Mouse (Mus musculus): Measurements from ENCODE around the gene Gpam. TPM values are rescaled to one million over a fixed set of nuclear protein-coding genes. Genes with fewer than 3 reads are reported as not detected.
"Not testable (repeated sequence)": the region's sequence is repeated elsewhere in the genome, so short reads cannot be mapped to it uniquely, and the experiment has no call there.

The Gpam gene
- 15.9 and 19.1 TPM in 2 replicates for polyA plus RNA-seq (2012; rRNA removed)
- 16.0 and 18.2 TPM in 2 replicates for polyA plus RNA-seq (2014; fragmentation: Nextera tagmentation; extraction: Ambion mirVana)

DNA sequence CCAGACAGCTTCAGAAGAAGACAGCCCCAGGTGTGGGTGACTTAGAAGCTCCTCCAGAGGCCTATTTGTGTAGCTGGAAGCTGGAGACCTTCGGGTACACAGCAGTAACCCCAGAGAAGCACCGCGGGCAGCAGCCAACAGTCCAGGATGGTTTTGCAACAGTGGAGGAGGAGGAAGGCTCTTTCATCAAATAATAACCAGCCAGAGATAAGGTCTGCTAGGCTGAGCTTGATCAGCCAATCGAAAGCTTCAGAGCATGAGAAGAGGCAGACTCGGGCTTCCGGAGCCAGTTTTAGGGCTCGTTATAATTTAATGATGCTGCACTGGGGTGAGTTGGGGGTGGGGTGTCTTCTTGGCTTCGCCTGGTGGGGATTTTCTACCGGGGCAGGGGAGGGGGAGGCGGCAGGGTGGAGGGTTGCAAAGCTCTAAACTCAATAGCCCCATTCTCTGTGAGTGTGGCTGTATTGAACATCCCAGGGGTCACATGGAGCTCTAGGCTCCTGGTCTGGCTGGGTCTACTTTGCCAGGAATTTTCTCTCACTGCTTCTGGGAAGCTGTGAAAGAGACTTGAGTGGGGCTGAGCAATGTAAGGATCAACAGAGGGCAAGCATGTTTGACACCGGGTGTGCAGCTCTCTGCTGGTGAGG lies at the start of gene Gpam:
TSS of gene Gpam (minus strand) at position 167 of the 647 bp plus-strand sequence.
- TF ChIP-seq POLR2A (IDR thresholded peaks at IDR 0.05; ENCODE audit: borderline replicate concordance, extremely low read depth, insufficient read depth, insufficient read length): no peak
- H3K9me3 ChIP-seq (ENCODE audit: control insufficient read depth, low read length): no peaks in the 10 kb centered on the region
- no peaks in the 10 kb centered on the region for H3K36me3 ChIP-seq (ENCODE audit: control insufficient read depth, insufficient read depth, low read length)
- 38% methylated on average over 11 of the region's 11 CpGs for WGBS
- ATAC-seq (ENCODE audit: low FRiP score, low read depth) (no peak), DNase-seq (ENCODE audit: low spot score) (no peak)
- H3K27ac ChIP-seq (replicated peaks; ENCODE audit: low read depth, low read length): no peak within 1 kb of the TSS
- no peak within 1 kb of the TSS for H3K4me2 ChIP-seq (replicated peaks; ENCODE audit: low read depth, low read length, severe bottlenecking)
- H3K27me3 ChIP-seq (ENCODE audit: control insufficient read depth, insufficient read depth, low read length): no peaks in the 10 kb centered on the region
- peaks cover 7% of the 10 kb centered on the region for H3K4me1 ChIP-seq (ENCODE audit: control insufficient read depth, insufficient read depth, low read length)
- H3K4me3 ChIP-seq (replicated peaks; ENCODE audit: low read length): no peak within 1 kb of the TSS
- no peak within 1 kb of the TSS for H3K9ac ChIP-seq (ENCODE audit: low read depth, low read length, severe bottlenecking)

DNA sequence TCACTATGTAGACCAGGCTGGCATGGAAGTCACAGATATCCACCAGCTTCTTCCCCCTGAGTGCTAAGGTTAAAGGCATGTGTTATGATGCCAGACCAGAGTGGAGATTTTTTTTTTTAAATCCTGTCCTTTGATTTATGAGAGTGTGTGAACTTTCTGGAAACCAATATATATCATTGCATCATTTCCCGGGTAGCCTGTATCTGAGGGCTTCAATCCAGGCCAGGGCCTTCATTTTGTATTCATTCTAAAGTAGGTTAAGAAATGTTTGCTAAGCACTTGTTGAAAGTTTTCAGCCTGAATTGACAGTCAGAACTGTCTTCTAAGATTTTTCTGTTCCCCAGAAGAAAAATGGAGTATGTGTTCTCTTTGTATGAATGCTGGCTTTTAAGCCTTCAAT lies 44.5 kb upstream of the Gpam start:
- Histone ChIP-seq H3K9me3 (ENCODE audit: control insufficient read depth, low read length) (no peaks in the 10 kb centered on the region), H3K4me2 (replicated peaks; ENCODE audit: low read depth, low read length, severe bottlenecking) (no peak overlapping the region), H3K4me3 (replicated peaks; ENCODE audit: low read length) (no peak overlapping the region), H3K27me3 (ENCODE audit: control insufficient read depth, insufficient read depth, low read length) (no peaks in the 10 kb centered on the region), H3K4me1 (ENCODE audit: control insufficient read depth, insufficient read depth, low read length) (no peaks in the 10 kb centered on the region), H3K9ac (ENCODE audit: low read depth, low read length, severe bottlenecking) (no peak overlapping the region), H3K36me3 (ENCODE audit: control insufficient read depth, insufficient read depth, low read length) (no peaks in the 10 kb centered on the region), H3K27ac (replicated peaks; ENCODE audit: low read depth, low read length) (no peak overlapping the region)
- no peak for TF ChIP-seq POLR2A (IDR thresholded peaks at IDR 0.05; ENCODE audit: borderline replicate concordance, extremely low read depth, insufficient read depth, insufficient read length)
- DNase-seq (ENCODE audit: low spot score): no peak
- WGBS: 75% methylated on average over 1 of the region's 1 CpGs
- ATAC-seq (ENCODE audit: low FRiP score, low read depth): no peak

DNA sequence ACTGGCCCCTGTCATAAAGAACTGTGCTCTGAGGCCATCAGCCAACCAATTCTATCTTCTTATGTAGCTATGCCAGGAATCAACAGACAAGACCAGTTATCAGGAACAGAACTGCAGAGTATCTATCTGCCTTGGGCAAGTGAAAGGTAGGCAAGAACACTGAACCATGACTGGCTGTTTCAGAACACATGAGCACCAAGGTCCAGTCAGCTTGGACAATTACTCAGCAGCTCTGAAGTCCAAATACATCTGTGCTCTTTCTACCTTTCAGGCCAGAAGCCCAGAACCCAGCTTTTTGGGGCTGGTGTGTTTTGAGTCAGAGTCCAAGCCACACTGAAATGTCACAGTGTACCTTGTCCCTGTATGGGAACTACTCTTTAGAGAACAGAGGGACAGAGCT lies 43.4 kb upstream of the Gpam start:
- H3K27ac ChIP-seq (replicated peaks; ENCODE audit: low read depth, low read length): no peak overlapping the region
- no peak for TF ChIP-seq POLR2A (IDR thresholded peaks at IDR 0.05; ENCODE audit: borderline replicate concordance, extremely low read depth, insufficient read depth, insufficient read length)
- no peak overlapping the region for H3K4me3 ChIP-seq (replicated peaks; ENCODE audit: low read length)
- ATAC-seq (ENCODE audit: low FRiP score, low read depth) (no peak), DNase-seq (ENCODE audit: low spot score) (no peak)
- H3K36me3 ChIP-seq (ENCODE audit: control insufficient read depth, insufficient read depth, low read length): no peaks in the 10 kb centered on the region
- no peaks in the 10 kb centered on the region for H3K9me3 ChIP-seq (ENCODE audit: control insufficient read depth, low read length)
- no peaks in the 10 kb centered on the region for H3K27me3 ChIP-seq (ENCODE audit: control insufficient read depth, insufficient read depth, low read length)
- no peak overlapping the region for H3K9ac ChIP-seq (ENCODE audit: low read depth, low read length, severe bottlenecking)
- no peaks in the 10 kb centered on the region for H3K4me1 ChIP-seq (ENCODE audit: control insufficient read depth, insufficient read depth, low read length)
- no peak overlapping the region for H3K4me2 ChIP-seq (replicated peaks; ENCODE audit: low read depth, low read length, severe bottlenecking)

GRCm38 (mm10) chr19:55169236-55169729 lies 42.2 kb upstream of the Gpam start:
- DNase-seq (ENCODE audit: low spot score); H3K9ac ChIP-seq (ENCODE audit: low read depth, low read length, severe bottlenecking); H3K9me3 ChIP-seq (ENCODE audit: control insufficient read depth, low read length); H3K36me3 ChIP-seq (ENCODE audit: control insufficient read depth, insufficient read depth, low read length); H3K4me2 ChIP-seq (replicated peaks; ENCODE audit: low read depth, low read length, severe bottlenecking); H3K27me3 ChIP-seq (ENCODE audit: control insufficient read depth, insufficient read depth, low read length); H3K27ac ChIP-seq (replicated peaks; ENCODE audit: low read depth, low read length); H3K4me1 ChIP-seq (ENCODE audit: control insufficient read depth, insufficient read depth, low read length); ATAC-seq (ENCODE audit: low FRiP score, low read depth); H3K4me3 ChIP-seq (replicated peaks; ENCODE audit: low read length): not testable (repeated sequence)
- WGBS: 90% methylated on average over 8 of the region's 8 CpGs

GRCm38 (mm10) chr19:55168360-55168759 lies 41.3 kb upstream of the Gpam start:
- Histone ChIP-seq H3K27me3 (ENCODE audit: control insufficient read depth, insufficient read depth, low read length) (no peaks in the 10 kb centered on the region), H3K4me1 (ENCODE audit: control insufficient read depth, insufficient read depth, low read length) (no peaks in the 10 kb centered on the region), H3K27ac (replicated peaks; ENCODE audit: low read depth, low read length) (no peak overlapping the region), H3K9me3 (ENCODE audit: control insufficient read depth, low read length) (no peaks in the 10 kb centered on the region), H3K9ac (ENCODE audit: low read depth, low read length, severe bottlenecking) (no peak overlapping the region), H3K36me3 (ENCODE audit: control insufficient read depth, insufficient read depth, low read length) (no peaks in the 10 kb centered on the region), H3K4me3 (replicated peaks; ENCODE audit: low read length) (no peak overlapping the region), H3K4me2 (replicated peaks; ENCODE audit: low read depth, low read length, severe bottlenecking) (no peak overlapping the region)
- 68% methylated on average over 6 of the region's 6 CpGs for WGBS
- DNase-seq (ENCODE audit: low spot score) (no peak), ATAC-seq (ENCODE audit: low FRiP score, low read depth) (no peak)
- no peak for TF ChIP-seq POLR2A (IDR thresholded peaks at IDR 0.05; ENCODE audit: borderline replicate concordance, extremely low read depth, insufficient read depth, insufficient read length)
